Mouse (Mus musculus) spleen, postnatal 36 days (tissue): ENCODE results near the gene Nsun4.

Experiments
- DNase-seq, 2 experiments: peaks; one replicate each; pipeline ENCODE4 v3.0.0; 2022; ENCODE audit warnings: low spot score in 2 of 2, mixed read lengths in 1 of 2

The Nsun4 gene

DNA sequence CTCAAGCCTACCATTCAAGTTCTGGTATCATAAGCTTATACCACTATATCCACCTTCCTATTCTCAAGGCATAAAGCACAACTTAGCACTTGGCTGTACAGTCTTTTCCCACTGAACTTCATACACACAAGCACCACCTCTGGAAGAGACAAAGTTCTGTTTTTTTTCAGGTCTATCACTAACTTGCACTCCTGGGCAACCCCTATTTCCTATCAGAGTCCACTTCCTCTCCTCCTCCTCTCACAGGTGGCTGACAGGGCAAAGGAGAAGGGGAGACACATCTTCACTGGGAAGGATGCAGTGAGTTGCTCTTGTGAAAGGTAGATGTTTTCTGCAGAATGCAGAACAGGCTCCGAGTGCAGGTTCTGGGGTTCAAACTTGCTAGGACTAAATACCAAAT, 6.0 kb downstream of the Nsun4 start:
- DNase-seq: no peak

DNA sequence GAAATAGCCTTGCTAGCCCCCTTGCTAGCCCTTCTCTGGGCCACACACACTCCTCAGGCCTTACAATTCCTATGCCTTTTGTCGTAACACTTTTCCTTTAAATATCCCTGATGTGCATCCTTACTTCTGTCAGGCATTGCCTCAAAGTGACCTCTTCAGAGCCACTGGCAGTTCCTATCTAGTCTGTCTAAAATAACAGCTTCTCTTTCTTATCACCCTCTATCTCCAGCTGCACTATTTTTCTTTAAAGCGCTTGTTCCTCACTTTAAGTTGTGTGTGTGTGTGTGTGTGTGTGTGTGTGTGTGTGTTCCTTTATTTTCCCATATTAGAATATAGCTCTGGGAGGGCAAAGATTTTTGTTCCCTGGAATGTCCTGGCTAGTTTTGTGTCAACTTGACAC, 7.1 kb downstream of the Nsun4 start:
- no peak for DNase-seq

DNA sequence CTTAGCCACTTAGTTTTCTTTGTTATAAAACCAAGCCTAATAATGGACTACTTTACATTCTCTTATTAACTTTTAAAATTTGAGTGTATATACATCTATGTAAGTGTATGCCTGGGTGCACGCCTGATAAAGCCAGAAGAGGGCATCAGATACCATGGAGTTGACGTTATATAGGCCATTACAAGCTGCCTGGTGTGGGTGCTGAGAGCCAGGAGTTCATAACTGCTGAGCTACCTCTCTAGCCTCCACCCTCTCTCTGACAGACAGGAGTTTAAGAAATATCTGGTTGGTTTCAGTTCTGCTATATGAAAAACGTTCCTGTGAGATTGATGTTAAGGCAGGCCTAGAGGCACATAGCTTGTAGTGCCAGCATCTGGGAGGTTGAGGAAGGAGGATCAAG, 11.5 kb downstream of the Nsun4 start:
- DNase-seq: no peak

DNA sequence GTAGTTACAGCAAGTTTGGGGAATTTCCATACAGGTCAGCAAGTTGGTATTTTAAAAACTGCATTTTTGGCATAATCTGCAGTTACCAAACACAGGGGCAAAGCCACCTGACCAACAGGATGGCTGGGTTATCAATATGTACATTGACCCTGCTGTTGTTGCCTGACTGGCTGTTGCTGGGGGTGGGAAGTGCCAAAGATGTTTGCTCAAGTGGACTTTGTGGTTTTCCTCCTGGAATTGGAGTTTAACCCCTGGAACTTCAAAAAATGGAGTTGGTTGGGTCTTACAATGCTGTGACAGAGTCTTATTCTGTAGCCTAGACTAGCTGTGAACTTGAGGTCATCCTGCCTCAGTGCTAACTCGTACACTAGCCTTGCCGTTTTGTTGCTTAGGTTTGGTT, 13.2 kb downstream of the Nsun4 start:
- DNase-seq: no peak

DNA sequence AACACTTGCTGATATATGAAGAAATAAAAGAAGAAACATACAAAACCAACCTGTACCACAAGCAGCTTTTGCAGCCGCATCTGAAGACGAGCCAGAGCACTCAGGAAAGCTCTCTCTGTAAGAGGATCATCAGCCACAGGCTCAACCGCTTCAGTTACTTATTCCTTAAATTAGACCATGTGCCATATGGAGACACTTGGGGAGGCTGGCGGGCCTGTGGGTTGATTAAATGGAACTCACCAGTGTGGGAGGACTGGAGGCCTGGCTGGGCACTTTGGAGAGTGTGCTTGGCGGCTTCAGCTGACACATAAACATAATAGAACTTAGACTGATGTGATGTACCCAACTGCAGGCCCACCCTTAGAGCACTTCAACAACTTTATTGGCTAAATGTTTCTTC, 20.3 kb downstream of the Nsun4 start:
- no peak for DNase-seq

DNA sequence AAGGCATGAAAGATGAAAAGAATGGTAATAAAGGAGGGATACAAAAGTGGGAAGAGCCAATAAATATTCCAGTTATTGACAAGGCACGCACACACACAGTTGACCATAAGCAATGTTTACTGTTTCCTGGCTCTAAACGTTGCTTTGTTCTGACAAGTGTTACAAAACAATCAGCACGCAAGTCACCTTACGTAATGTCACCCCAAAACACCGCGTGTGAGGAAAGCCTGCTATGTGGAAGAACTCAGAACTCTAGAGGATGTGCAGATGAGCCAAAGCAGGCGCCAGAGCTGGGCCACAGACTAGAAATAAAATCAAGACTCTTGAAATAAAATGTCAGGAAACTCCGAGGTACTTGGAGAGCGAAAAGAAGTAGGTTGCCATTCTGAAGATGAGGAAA, 20.8 kb downstream of the Nsun4 start:
- DNase-seq: no peak

DNA sequence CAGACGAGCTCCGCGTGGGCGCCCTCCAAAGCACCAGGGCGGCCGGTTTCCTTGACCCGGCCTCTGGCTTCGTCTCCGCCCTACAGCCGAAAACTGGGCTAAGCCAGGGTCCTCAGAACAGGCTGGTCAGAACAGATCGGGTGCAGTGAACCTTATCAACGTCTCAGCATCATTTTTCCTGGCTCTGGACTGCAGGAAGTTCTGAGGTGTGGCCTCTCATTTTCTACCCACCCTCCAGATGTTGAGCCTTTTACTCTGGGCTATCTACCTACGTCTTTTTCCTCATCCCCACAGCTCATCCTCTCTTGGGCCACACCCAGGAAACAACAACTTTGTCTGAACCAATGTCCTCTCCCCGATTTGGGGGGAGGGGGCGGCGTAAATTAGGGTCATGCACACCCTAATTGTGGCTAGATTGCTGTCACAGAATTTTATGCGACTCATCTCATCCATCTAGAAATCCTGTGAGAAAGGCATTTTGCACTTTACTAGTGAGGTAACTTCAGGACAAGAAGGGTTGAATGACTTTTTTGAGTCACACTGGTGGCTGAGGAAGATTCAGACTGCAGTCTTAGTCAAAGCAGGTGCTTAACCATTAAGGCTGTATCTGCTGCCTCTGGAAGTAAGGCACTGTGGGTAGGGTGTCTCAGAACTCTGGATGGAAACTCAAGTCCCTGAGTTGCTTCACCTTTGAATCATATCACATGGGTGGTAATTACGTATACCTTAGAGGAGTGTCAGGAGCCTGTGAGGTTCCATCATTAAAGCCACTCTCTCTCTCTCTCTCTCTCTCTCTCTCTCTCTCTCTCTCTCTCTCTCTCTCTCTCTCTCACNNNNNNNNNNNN, 35.6 kb downstream of the Nsun4 start, which contains the start of gene Faah:
Faah (minus strand) TSS at position 25 of the 845 bp plus-strand sequence.
- DNase-seq: no peak

DNA sequence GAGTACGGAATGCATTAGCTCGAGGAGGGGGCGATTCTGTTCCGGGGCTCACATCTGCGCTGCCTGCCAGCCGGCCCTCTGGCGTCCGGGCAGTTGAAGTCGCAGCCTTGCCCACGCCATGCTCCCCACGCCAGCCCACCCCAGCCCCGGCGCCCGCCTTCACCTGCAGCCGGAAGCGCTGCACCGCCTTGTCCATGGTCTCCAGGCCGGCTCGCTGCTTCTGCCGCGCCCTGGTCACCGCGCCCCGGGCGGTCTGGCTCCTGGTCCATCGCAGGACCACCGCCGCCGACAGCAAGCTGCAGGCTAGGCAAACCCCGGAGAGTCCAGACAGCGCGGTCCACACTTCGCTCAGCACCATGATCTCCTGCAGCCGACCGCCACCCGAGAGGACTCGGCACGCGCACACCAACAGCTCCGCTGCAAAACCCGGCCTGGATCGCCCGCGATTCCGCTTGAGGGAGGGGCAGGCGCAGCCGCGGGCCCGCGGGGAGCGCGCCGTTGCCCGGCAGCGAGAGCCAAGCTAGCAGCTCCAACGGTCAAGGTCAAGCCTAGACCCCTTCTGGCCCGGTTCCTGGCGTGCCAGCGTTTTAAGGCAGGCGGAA, 36.3 kb downstream of the Nsun4 start:
- peak; percentile 60 for DNase-seq

DNA sequence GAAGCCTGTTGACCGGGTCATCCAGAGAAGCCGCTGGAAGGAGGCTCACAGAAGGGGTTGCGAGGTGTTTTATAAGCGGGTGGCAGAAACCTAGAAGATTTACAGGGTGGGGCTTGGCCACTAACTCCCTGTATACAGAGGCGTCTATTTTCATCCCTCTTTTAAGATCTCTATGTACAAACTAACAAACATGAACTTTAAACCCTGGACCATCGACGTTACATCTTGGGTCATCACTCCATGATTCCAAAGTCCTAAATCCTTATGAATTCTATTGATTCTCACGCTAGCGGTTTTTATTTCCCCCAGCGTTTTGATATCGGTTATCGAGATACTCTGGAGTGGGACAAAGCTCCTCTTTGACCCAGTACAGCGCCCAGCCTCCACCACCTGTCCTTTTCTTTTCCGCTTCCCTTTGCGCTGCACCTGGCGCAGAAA, 36.8 kb downstream of the Nsun4 start:
- no peak for DNase-seq

DNA sequence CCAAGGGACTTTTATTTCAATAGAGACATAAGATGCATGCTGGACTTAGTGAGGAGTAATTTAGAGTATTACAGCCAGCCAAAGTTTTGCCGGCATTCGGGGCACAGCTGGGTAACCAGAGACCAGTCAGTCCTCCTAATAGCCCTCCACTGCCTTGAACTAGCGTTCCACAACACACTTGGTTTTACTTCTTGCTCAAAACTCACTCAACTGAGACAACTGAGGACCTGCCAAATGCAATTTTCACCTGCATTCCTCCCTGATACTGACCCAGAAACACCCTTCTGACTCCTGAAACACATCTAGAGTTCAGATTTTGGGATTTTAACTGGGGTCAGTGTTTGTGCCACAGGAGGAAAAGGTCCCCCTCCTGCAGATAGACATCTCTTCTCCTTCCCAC, 37.3 kb downstream of the Nsun4 start:
- no peak for DNase-seq

DNA sequence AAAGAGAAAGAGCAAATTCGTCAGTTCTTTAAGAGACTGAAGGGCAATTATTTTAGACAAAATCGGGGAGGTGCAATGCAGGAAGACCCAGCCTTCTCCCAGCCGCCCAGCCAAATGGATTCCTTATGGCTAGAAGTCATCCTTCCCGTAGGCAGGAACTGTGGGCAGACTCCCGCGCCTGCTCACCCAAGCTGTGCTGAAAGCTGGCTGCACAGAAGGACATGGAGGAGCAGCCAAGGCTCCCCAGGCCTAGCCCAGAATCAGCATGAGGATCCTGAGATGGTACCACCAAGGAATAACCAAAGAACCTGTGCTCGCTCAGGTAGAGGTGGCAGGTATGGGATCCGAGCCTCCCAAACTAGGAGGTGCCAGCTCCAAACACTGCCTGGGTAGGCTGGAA, 37.7 kb downstream of the Nsun4 start:
- no peak for DNase-seq

DNA sequence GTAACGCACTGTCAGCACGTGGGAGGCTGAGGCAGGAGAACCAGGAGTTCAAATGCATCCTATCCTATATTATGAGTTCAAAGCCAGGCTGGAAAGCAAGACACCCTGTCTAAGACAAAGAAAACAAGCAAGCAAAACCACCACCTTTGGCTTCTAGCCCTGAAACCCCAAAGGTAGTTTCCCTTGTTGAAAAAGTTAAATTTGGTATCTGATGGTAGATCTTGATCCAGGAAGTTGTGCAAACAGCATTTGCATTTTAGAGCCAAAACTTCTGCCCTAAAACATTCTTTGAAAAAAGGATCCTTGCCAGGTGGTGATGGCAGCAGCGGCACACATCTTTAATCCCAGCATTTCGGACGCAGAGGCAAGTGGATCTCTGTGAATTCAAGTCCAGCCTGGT, 38.2 kb downstream of the Nsun4 start:
- DNase-seq: peak; percentile 26 to 41

DNA sequence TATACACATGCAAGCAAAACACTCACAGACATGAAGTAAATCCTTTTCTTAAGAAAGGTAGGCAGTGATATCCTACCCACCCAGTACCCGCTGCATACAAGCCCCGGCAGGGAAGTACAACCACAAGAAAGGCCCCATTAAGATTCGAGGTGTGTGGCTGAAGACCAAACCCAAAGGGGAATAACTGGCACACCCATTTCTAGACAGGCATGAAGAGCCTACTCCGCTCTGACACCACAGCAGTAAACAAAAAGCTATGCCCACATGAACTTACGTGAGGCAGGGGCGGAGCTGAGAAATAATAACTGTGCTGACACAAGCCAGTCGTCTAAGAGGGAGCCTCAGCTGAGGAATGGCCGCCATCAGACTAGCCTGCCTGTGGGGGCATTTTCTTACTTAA, 43.5 kb downstream of the Nsun4 start:
- peak; percentile 22 to 25 for DNase-seq

DNA sequence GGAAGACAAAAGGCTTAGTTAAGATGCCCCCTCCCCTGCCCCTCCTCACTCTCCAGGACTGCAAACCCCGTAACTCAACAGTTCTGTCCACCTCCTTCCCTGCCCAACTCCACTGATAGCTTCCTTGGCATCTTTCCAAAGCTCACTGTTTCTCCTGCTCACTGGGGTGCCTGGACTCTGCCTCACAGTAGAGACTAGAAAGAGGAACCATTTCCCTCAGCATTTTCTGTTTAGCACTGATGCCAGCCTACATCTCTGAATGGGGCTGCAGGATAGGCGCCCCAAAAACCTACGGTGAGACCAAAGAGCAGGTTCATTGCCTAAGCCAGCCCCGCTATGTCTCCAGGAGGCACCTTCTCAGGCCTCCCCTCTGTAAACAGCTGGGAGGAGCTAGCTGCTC, 52.5 kb downstream of the Nsun4 start:
- DNase-seq: no peak

DNA sequence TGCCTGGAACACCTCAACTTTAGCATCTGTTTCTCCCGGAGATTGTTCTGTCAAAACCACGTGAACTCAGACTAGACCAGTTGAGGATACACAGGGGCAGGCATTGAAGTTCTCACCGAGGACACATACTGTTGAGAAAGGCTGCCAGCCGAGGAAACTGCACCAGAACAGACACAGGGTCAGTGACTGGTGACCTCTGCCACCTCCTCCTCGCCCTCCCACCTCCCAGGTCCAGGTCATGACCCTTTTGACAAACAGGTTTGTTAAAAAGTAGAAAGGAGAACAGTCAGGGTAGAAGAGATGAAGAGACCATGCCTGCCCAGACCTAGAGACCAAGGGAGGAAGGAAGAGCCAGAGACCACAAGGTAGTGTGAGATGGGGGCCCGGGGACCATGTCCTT, 53.0 kb downstream of the Nsun4 start:
- DNase-seq: no peak

DNA sequence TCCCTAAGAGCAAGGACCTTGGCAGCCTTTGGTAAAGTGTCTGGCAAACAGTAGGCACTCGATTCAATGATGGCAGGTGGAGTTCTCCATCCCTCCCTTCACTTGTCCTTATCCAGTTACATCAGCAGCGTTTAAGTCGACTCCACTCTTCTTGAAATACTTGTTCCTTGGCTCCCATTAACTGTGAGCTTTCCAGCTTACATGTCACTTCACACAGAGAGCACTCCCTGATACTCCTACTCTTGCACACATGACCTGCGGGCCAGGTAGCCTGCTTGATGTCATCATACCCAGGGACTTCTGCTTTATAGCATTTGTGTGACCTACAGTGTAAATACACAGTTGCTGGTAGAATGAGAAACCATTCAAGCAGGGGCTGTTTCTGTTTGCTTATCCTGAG, 56.9 kb downstream of the Nsun4 start:
- DNase-seq: no peak

DNA sequence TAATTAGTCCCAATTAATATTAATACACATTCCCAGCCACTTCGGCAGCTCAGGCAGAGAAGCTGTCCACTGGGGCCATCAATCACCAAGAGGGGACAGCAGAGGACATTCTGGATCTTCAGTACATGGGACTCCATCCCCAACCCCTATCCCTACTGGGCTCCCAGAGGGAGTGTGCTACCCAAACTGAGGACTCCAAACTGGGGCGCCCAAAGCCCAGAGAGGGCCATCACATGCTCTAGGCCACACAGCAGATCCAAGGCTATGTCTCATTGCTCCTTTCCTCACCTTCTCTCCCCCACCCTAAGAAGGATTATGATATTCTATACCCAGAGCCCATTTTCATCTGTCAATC, 58.3 kb downstream of the Nsun4 start:
- DNase-seq: no peak

DNA sequence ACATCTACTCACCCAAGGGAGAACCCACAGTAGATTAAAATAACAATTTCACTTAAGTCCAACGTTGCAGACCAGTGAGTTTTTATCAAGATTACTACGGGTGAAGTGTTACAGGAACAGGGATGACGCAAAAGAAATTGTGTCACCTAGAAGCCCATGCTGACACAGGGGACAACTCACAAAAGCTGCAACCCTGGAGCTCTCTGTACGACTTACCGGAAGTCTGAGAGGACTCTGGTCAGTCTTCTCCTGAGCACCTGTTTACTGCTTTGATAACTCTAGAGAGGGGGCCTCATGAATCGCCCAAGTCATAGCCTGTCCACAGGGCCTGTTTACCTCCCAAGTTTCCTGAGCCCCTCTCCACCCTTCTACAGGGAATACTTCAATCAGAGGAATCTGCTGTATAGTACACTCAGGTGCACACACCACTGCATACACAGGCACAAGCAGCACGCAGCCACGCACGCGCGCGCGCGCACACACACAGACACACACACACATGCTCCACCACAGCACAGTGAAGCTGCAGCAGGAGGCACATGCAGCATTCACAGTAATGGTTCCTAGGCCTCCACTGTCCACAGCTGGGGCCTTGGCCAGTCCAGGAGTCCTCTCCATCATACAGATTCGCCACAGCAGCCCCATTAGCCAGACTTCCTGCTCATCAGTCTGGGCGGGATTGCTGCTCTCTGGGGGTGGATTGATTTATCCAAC, 58.9 kb downstream of the Nsun4 start:
- DNase-seq: no peak

DNA sequence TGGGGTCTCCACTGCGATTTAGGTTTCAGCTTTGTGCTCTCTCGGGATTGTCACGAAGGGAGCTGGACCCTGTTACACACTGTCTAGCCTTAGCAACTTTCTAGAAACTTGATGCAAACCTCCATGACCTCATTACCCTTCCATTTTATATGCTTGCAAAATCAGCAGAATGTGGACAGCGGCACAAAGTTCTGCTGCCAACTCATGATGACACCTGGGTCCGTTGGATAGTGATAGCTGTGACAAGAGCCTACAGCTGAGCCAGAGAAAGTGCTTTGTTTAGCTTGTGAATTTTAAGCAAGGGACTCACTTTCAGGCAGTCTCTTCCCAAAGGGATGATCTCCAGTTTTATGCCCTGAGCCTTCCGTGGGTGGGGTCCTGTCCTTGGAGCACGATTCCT, 64.3 kb downstream of the Nsun4 start:
- DNase-seq: no peak

DNA sequence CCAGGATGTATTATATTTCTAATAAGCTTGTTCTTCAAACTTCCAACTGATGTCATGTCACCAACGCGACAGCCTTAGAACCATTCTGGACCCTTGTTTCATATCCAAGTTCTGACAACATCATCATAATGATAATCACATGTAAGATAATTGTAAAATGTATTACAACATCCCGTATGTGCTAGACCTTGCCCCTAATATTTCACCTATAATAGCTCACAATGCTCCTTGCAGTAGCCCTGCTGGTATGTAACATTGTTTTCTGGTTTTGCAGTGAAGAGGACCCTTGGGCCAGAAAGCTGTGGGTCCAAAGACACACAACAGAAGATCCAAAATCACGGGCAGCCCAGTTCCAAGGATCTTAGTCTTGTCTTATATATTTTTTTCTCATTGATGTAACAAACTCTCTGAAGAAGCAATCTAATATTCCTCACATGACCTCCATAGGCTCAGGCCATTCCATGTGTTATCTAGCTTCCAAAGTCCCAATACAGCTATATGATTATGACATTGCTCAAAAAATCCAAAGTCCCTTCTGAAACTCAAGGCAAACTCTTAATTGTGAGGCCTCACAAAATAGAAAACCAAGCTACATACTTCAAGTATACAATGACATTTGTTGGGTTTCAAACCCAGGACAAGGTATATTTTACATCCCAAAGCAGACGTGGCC, 65.7 kb downstream of the Nsun4 start:
- DNase-seq: no peak

DNA sequence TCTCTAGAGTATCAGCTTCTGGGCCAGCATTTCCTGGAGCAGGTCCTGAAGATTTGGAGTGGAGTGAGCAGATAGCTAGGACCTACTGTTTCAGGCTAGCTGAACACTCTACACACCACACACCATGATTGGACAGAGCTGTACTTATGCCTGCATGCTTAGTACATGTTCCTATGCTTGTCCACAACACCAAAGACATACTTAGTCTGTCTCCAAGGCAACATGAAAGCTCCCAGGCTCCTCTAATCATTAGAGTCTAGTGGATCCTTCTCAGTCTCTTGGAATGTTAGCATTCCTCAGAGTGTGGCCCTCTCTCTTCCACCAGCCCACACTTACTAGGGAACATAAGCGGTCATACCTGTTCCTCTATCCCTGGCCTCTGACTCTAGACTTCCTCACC, 66.2 kb downstream of the Nsun4 start:
- DNase-seq: no peak

DNA sequence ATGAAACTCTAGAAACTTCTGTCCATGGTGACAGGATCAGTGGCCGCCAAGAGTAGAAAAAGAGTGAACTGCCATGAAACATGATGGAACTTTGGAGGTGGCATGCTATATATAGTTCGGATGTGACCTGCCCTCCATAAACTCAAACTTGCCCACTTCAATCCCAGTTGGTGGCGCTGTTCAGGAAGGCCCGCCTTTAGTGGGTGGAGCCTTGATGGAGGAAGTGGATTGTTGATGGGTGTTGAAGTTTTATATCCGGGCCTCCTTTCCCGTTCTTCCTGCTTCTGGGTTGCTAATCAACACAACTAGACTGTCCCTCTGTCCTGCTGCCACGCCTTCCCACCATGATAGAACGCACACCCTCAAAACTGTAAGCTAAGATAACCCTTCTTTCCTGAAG, 68.7 kb downstream of the Nsun4 start:
- no peak for DNase-seq
